Mouse (Mus musculus): ENCODE results near the gene Prepl.

The Prepl gene

DNA sequence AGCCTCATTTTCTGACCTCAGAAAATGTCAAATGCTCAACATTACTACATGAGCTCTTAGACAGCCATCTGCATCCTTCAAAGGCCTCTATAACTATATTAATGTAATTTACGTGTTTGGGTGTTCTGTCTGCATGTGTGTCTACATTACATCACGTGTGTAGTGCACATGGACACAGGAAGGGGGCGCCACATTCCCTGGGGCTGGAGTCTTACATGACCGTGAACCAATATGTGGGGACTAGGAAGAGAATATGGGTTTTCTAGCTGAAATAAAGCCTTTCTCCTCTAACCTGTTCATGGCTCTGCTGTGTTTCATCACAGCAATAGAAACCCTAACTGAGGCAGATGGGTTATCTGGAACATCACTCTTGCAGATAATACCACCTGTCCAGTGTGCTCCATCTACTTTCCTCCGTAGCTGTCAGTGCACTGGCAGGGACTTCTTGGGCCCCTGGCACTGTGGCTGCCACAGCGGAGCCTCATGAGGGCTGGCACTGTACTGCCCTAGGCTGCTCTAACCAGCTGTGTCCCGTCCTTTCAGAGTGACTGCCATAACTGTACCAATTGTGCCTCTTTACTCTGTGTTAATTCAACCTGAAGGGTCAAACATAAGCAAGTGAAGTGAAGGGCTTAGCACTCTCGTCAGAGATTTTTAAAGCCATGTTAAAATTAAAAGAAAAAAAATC is 18.8 kb downstream of the Prepl start:
- in situ Hi-C loops (cut with MboI) = no loop called here

DNA sequence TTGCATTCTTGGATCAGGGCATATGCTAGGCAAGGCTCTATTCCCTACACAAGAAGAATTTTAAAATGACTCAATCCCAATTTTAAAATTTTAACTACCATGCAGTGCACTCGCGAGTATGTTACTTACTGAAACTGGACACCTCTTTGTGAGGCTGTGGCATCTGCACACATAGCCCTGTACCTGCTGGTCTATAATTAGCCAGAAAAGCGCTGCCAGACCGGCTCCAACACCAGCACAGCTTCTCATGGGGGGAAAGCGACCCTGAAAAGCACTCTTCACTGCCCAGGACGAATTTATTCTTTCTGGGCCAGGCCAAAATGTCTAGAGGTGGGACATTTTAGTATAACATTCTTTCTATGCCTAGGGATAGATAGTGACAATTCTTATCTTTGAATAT is 19.4 kb downstream of the Prepl start:
- in situ Hi-C loops (cut with MboI) = no loop called here

DNA sequence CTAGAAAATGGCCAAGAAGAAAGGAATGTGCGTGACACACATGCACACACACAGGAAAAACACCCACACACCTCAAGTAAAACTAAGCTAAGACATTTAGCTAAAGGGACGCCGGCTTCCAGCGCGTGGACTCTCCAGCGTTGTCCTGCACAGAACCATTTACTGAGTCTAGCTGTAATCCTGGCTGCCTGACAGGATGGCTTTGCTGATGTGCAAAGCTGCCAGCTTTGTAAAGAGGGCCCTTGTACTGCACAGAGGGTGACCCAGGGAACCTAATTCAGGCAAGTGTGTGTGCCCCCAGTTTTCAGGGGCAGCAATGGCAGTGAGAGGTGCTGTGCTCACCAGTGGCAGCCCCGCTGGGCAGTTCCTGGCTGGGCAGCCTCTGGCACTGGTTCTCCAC is 22.7 kb downstream of the Prepl start:
- in situ Hi-C loops (cut with MboI) = no loop called here

DNA sequence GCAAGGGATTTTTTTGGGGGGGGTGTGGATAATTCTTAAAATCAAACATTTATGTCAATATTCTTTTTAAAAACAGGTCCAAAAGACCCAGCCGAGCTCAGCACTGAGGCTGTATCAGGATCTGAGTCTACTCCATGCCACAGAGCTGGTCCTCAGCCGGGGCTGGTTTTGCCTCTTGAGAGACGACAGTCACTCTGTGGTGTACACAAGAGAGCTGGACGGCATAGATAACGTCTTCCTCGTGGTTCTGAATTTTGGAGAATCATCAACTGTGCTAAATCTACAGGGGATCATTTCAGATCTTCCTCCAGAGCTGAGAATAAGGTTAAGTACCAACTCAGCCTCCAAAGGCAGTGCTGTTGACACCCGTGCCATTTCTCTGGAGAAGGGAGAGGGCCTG is 26.5 kb downstream of the Prepl start:
- in situ Hi-C loops (cut with MboI) = no loop called here

DNA sequence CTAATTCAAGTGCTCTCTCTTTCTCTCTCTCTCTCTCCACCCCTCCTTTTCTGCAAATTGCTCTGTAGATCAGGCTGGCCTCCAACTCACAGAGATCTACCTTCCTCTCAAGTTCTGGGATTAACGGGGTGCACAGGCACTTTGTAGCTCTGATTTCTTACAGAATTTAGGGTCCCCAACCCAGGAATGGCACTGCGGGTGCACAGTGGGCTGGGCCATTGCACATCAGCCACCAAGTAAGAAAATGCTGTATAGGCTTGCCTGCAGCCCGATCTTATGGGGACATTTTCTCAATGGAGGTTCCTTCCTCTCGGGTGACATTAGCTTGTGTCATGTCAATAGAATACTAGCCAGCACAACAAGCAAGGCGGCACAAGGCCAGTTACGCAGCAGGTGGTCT is 30.9 kb downstream of the Prepl start:
- in situ Hi-C loops (cut with MboI) = no loop called here

DNA sequence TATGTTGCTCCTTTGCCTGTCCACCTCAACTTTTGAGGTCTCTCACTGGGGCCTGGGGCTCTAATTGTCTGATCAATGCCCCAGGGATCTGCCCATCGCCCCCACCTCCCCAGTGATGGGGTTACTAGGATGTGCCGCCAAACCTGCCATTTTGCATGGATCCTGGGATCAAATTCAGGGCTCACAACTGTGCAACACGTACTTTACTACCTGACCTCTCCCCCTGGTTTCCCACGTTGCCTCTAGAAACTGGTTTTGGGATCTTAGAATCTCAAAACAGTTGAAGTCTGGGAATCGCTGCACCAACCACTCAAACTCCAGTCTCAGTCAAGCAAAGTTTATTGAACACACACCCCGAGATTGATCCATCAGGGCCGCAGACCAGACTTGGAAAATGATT is 31.8 kb downstream of the Prepl start:
- in situ Hi-C loops (cut with MboI) = no loop called here

DNA sequence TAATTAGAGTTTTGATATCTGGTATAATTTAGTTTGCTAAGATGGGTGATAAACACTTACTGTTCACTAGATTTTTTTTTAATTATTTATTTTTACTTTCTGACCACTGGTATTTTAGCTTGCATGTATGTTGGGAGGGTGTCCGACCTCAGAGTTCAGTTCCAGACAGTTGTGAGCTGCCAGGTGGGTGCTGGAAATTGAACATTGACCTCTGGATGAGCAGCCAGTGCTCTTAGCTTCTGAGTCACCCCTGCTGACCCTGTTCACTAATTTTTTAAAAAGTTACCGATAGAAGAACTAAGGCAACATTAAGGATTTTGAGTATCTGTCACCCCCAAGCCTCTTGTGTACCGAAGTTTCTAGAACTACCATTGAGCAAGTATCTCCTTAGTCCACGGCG is 41.7 kb downstream of the Prepl start:
- in situ Hi-C loops (cut with MboI) = no loop called here

DNA sequence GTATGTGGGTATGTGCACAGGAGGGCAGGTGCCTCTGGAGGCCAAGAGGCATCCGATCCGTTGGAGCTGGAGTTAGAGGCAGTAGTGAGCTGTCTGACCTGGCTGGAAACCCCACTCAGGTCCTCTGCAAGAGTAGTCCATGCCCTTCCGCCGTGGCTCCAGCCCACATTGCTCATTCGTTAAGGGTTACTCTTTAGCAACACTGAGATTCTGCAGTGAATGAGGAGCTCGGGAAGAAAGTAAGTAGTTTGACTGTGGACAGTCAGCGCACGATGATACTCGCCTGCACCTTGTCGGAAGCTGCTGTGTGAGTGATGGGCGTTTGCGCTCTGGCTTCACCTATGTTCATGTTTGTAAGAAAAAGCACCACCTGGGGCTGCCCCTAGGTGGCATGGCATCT is 44.9 kb downstream of the Prepl start:
- in situ Hi-C loops (cut with MboI) = no loop called here

DNA sequence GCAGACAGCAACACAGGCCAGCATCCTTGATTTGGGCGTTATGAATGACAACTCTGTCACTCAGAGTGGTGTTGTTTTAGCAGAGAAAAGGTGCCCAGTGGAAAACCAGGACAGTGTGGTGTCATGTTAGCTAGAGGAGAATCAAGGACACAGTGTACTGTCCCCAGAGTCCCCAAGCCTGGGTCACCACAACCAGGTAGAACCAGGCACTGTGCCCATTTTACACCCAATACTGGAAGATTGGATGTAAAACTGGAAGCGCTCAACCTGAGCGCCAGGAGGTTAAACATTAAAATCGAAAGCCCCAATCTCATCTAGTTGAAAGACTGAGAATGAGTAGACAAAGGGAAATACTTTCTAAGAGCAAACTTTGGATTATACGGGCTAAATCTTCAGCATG is 45.6 kb downstream of the Prepl start:
- in situ Hi-C loops (cut with MboI) = no loop called here

DNA sequence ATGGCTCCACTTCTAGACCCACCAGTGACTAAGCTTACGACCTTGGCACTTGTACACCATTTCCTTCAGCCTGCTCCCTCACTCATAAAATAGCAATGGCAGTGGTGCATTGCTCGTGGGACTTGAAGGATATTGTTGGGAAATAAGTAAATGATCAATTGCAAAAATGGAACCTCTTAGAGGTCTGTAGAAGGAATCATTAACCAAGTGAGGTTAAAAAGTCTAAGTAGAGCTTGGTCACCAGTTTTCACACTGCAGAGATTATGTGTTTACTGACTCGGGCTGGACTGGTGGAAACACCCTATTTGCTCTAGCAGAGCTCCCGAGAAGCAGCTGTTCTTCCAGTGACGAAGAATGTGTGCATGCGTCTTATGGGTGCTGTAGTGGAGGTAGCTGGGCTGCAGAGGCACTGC is 46.6 kb downstream of the Prepl start:
- in situ Hi-C loops (cut with MboI) = no loop called here

DNA sequence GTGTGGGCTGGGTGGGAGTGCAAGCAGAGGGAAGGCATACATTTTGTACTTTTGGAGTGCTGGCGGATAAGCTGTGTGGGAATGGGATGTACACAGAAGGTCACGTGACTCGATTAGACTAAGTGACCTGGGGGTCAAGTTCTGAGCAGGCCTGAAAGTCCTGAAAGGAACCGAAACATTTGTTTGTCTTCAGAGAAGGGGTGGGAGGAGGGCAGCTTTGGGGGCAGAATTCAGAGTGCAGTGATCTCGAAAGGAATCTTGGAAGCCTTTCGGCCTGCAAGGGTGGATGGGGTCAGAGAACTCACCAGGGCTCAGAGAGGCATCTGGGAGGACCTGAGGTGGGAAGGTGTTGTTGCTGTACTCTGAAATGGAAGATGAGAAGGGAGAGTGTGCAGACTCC is 47.6 kb downstream of the Prepl start:
- in situ Hi-C loops (cut with MboI) = no loop called here

DNA sequence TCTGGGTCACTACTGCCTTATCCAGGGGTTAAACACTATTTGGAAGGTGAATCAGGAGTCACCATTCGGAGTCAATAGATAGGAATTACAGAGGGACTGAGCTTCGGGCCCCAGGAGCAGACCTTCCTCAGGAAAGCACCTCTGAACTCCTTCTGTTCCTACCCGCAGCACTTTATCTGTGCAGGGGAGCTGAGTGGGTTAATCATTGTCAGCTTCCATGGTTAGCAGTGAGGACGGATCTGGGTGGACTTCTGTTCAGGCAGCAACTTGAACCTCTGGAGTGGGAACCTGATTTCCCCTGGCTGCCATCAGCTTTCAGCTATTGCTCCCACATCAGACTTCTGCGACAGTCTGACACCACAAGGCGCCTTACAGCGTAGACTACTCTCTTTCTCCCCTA is 49.1 kb downstream of the Prepl start:
- in situ Hi-C loops (cut with MboI) = no loop called here

DNA sequence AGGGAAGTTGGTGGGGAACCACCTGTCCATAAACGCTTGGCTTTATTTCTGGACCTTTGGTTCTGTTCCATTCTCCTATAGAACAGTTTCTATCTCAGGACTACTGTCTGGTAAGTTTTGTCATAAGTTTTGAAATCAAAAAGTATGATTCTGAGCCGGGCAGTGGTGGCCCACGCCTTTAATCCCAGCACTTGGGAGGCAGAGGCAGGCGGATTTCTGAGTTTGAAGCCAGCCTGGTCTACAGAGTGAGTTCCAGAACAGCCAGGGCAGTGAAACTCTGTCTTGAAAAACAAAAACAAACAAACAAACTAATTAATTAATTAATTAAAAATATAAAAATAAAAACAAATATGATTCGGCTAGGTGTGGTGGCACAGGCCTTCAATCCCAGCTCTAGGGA is 51.3 kb downstream of the Prepl start:
- in situ Hi-C loops (cut with MboI) = no loop called here

DNA sequence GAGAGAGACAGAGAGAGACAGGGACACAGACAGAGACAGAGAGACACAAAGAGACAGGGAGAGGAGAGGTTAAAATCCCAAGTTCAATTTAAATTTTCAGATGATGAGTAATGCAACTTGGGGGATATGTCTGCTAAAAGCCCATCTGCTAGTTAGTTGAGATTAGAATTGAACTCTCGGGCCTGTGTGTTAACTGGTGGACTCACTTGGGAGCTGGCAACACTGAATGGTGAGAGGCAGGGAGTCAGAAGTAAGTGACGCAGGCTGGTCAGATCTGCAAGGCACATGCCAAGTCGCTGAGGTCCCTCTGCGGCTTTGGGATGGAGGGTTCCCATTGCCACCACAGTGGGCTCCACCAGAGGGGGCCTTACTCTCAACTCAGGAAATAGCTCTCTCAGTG is 51.7 kb downstream of the Prepl start:
- in situ Hi-C loops (cut with MboI) = no loop called here

DNA sequence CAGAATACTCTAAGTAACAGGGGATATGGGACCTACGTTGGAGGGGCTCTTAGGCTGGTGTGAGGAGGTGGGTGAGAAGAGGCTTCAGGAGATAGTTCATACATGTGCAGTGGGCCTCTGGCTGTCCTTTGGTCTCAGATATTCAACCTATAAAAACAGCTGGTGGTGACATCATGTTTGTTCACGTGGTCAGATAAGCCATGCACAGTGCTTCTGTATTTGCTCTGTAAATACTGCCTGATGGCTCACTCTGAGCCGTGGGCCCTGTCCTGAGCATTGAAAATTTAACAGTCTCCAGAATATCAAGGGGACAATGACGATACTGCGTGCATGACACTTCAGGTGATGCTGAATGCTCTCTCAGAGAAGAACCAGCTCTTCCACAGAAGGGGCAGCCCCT is 52.2 kb downstream of the Prepl start:
- in situ Hi-C loops (cut with MboI) = no loop called here

DNA sequence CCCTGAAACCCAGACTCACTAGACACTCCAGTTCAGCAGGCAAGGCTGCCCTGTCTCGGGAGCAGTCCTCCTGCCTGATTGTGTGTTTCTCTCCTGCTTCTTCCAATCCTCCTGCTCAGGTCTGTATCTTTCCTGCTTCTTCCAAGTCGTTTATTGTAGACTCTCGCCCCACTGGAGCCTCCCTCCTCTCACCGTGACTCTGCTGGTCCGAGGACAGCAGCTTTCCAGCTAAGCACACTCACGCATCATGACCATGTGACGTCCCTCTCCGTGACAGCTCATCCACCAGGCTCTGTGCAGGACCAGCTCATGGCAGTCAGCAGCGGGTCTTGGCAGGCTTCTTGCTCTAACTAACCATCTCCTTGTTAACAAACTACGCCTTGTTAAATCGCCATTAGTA is 56.0 kb downstream of the Prepl start:
- in situ Hi-C loops (cut with MboI) = no loop called here

DNA sequence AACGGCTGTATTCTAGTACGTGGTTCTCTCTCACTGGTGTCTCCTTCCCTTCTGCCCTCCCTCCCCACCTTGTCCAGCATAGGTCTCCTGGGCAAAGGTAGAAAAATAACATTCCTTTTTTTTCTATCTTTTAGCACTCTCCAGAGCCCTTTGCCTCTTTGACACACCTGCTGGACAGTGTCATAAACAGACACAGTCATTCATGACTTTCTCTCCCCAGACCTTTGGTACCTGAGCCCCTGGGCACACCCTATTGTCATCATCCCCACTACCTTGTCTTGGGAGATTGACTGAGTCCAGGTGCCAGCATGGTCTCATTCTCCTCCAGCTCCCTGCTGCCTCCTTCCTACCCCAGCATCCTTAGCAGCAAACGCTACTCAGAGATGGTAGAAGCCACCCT is 57.0 kb downstream of the Prepl start:
- in situ Hi-C loops (cut with MboI) = no loop called here

DNA sequence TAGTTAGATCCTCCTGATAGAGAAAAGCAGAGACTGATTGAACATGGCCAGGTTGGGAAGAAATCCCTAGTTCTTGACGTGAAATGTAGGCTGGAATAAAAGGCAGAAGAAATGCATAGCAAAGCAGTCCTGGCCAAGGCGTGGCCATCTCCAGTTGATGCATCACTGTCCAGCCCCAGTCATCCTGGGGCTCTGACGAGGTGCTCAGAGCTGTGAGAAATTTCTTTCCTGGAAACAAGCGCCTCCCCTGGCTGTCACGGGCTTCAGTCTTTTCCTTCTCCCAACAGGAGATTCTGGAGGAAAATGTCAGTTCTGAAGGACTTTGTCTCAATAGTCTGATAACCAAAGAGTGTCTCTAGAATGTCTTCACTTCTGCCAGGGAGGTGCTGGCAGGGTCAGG is 59.4 kb downstream of the Prepl start:
- in situ Hi-C loops (cut with MboI) = no loop called here

DNA sequence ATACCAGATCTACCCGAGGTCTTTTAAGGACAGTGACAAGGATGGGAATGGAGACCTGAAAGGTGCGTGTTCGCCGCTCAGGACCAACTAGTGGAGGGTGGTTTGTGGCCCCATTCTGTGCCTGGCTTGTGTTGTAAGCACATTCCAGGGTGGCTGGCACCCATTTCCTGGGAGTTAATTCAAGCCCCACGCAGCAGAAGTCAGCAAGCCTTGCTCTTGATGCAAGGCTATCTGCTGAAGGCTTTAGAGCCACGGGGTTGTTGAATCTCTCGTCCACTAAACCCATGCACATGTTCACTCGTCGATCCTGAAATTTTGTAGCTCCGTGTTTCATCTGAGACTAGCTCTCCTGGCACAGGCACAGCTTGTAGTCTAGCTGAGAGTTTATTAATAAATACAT is 61.2 kb downstream of the Prepl start:
- in situ Hi-C loops (cut with MboI) = no loop called here

DNA sequence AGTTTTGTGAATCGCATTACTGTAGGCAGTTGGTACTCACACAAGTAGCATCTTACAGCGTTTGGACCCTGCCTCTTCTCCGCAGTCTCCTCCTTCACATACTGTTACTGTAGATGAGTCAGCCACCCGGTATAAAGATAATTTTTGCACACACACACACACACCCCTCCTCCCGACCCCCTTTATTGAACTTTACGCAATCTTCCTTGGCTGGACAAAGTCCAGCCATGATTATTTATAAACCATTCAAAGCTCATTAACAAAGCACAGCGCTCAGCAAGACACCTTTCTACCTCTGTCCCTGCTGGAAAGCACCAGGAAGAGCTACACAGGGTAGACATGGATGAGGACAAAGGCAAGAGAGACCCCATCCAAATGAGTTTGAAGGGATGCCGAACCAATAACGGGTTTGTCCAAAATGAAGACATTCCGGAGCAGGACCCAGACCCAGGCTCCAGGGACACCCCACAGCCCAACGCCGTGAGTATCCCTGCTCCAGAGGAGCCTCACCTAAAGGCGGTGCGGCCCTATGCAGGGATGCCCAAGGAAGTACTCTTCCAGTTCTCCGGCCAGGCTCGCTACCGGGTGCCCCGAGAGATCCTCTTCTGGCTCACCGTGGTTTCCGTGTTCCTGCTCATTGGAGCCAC is 61.8 kb downstream of the Prepl start, which contains the start of gene Slc3a1:
Gene Slc3a1 (plus strand): TSS at position 284 of the 647 bp plus-strand sequence.
- in situ Hi-C loops (cut with MboI) = no loop called here

DNA sequence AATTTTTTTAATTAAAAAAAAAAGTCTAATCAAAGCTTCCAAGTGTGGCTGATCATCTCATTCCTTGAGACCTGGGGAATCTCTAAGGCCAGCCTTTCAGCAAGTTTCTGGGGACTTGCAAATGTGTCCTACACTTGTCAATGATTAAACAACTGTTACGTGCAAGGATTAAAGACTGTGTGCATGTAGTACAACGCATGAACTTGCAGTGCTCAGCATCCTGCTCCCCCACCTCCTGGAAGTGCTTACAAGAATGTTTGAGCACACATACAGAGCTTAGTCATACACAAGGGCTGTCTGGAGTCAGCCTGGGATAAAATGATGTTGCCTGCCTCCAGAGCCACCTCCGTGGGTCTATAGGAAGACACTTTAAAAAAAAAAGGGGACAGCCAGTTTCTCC is 62.8 kb downstream of the Prepl start:
- in situ Hi-C loops (cut with MboI) = no loop called here

DNA sequence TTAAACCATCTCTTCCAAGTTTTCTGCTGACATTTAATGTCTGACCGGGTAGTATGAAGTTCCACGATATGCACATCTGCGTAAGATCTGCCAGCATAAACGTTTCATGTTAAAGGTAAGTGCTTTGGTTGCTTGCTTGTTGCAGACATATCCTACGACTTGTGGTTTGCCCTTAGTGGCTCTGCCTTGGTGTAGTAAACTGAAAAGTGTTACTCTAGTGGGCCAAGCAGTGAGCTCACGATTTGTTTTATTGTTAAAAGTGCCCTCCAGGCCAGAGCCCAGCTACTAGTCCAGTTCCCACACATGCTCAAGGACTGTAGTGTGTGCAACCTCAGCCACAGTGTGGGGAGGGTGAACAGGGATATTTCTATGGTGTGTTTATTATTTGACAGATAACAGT is 63.6 kb downstream of the Prepl start:
- in situ Hi-C loops (cut with MboI) = no loop called here

DNA sequence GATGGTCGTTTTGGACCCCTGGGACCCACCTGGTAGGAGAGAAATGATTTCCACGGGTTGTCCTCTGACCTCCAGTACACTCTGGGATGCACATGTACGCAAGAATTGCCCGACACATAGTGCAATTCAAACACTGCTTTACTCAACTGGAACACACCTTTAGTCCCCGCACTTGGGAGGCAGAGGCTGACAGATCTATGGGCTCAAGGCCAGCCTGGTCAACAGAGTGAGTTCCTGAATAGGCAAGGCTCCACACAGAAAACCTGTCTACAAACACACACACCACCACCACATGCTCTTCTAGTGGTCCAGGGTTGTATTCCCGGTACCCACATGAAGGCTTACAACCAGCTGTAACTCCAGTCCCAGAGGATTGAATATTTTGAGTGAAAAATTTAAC is 64.9 kb downstream of the Prepl start:
- in situ Hi-C loops (cut with MboI) = no loop called here

DNA sequence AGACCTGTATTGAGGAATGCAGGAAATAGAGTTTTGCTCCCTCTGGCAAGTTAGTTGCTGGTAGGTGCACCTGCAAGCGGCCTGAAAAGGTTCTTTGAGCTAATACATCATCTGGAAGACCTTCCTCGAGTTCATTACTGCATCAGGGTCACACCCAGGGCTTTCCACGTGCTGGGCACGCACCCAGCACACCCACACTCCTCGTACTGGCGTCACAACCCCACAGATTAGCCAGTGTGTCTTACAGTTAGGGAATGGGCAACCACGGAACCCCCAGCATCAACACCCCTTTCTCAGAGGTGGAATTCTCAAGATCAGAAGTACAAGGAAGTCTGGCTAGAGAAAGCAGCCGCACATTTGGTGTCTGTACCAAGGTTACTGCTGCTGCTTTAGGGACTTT is 65.8 kb downstream of the Prepl start:
- in situ Hi-C loops (cut with MboI) = no loop called here

All from mature B cell (primary cell).